Mouse (Mus musculus): ENCODE results near the gene Lrrc18. TPM values are rescaled to one million over a fixed set of nuclear protein-coding genes. Genes with fewer than 3 reads are reported as not detected.

The Lrrc18 gene
- total RNA-seq, 1 experiment from 2014 or later = 0.27 TPM

- no peak for ATAC-seq (replicated peaks; ENCODE audit: low read depth, poor library complexity, severe bottlenecking)
These were observed 45.6 kb downstream of the Lrrc18 start for GRCm38 (mm10) chr14:33036811-33037210.

GRCm38 (mm10) chr14:33045217-33045616 lies 54.0 kb downstream of the Lrrc18 start:
- ATAC-seq (replicated peaks; ENCODE audit: low read depth, poor library complexity, severe bottlenecking) = no peak

- ATAC-seq (replicated peaks; ENCODE audit: low read depth, poor library complexity, severe bottlenecking) = no peak
These were observed 62.3 kb downstream of the Lrrc18 start for GRCm38 (mm10) chr14:33053441-33053840.

- ATAC-seq (replicated peaks; ENCODE audit: low read depth, poor library complexity, severe bottlenecking) = no peak
These were observed 67.9 kb downstream of the Lrrc18 start for GRCm38 (mm10) chr14:33058881-33059660.

GRCm38 (mm10) chr14:33062996-33063395 lies 71.8 kb downstream of the Lrrc18 start:
- ATAC-seq (replicated peaks; ENCODE audit: low read depth, poor library complexity, severe bottlenecking) = no peak

Other genes starting within 250 kb of the Lrrc18 start
- 2.3 and 5.5 TPM in 2 replicates for gene Tmem273, start 205.4 kb upstream of the Lrrc18 start, total RNA-seq (2017)
- gene Fam170b, start 157.4 kb upstream of the Lrrc18 start, total RNA-seq (2017) = not detected in 2 replicates
- gene Vstm4, start 134.6 kb upstream of the Lrrc18 start, total RNA-seq (2017) = not detected in 2 replicates
- gene Wdfy4, start 194.1 kb downstream of the Lrrc18 start, total RNA-seq (2017) = 82.0 and 95.8 TPM in 2 replicates
- gene Arhgap22, start 222.6 kb downstream of the Lrrc18 start, total RNA-seq (2017) = 0.09 TPM in 1 of 2 replicates, not detected in the other

Measured in common myeloid progenitor, adult 5-6 weeks (primary cell).